Mouse (Mus musculus) limb, embryonic 11.5 days (tissue): ENCODE data around the gene Tmem161a. TPM values are rescaled to one million over a fixed set of nuclear protein-coding genes. Genes with fewer than 3 reads are reported as not detected.

Experiments used
- ATAC-seq: fragments of 200-750 bp; cut with Nextera tagmentation; 2 replicates; pipeline ENCODE4 v1.8.0; 2017; ENCODE audit warnings: low read depth; ENCODE audit not compliant: insufficient number of reproducible peaks, low FRiP score, low TSS enrichment
- DNase-seq: peaks from one replicate; pipeline ENCODE4 v3.0.0-alpha.2; 2015; ENCODE audit warnings: low spot score
- H3K27ac ChIP-seq: fragments of 300-500 bp; sonication (generic); replicated peaks from 2 replicates; pipeline ENCODE4 v1.5.1; 2014; ENCODE audit warnings: low read depth, mild to moderate bottlenecking, low read length
- H3K27me3 ChIP-seq: fragments of 300-500 bp; sonication (generic); 2 replicates; pipeline ENCODE4 v1.6.1; 2014; ENCODE audit warnings: mild to moderate bottlenecking, low read length, mixed read lengths; ENCODE audit not compliant: control insufficient read depth, insufficient read depth
- H3K36me3 ChIP-seq: fragments of 300-500 bp; sonication (generic); 2 replicates; pipeline ENCODE4 v1.6.1; 2014; ENCODE audit warnings: mild to moderate bottlenecking, low read length, moderate library complexity, mixed read lengths; ENCODE audit not compliant: control insufficient read depth, insufficient read depth
- H3K4me1 ChIP-seq: fragments of 300-500 bp; sonication (generic); 2 replicates; pipeline ENCODE4 v1.6.1; 2014; ENCODE audit warnings: low read length, mixed read lengths; ENCODE audit not compliant: control insufficient read depth, insufficient read depth
- H3K4me2 ChIP-seq: fragments of 300-500 bp; sonication (generic); 2 replicates; pipeline ENCODE4 v1.6.1; 2014; ENCODE audit warnings: low read depth, mild to moderate bottlenecking, moderate library complexity; ENCODE audit not compliant: severe bottlenecking
- H3K4me3 ChIP-seq: fragments of 300-500 bp; sonication (generic); 2 replicates; pipeline ENCODE4 v1.5.1; 2014; ENCODE audit warnings: low read depth, low read length
- H3K9ac ChIP-seq: fragments of 300-500 bp; sonication (generic); 2 replicates; pipeline ENCODE4 v1.6.1; 2014; ENCODE audit warnings: mild to moderate bottlenecking, low read length
- H3K9me3 ChIP-seq: fragments of 300-500 bp; sonication (generic); 2 replicates; pipeline ENCODE4 v1.6.1; 2016; ENCODE audit warnings: low read length; ENCODE audit not compliant: control insufficient read depth
- WGBS: fragments of 180-500 bp; shearing (Covaris S2); extraction: QIAGEN DNeasy Blood & Tissue Kit; methylation state at CpG from one replicate; pipeline ENCODE4 v1.1.7; 2014; 5-methylcytosine and 5-hydroxymethylcytosine counted together
- polyA plus RNA-seq: library from polyadenylated mRNA; unstranded; fragments of >200 nt; fragmentation: Nextera tagmentation; extraction: Ambion mirVana; gene quantifications from 2 replicates; pipeline ENCODE4 v1.2.1, GENCODE M21; 2014

Tmem161a gene
- polyA plus RNA-seq, 1 experiment from 2014 or later: 43.5 TPM

- Histone ChIP-seq H3K9me3 (no peaks in the 10 kb centered on the region), H3K4me2 (no peak overlapping the region), H3K4me3 (no peak overlapping the region), H3K27ac (no peak overlapping the region), H3K4me1 (peaks cover 10% of the 10 kb centered on the region), H3K9ac (no peak overlapping the region), H3K27me3 (no peaks in the 10 kb centered on the region), H3K36me3 (peaks cover 8% of the 10 kb centered on the region; the same call in 1 of the 2 replicates)
- DNase-seq (no peak), ATAC-seq (no peak)
- 95% methylated on average over 9 of the region's 9 CpGs for WGBS
Measured at GRCm38 (mm10) chr8:70134931-70135330, 37.2 kb upstream of the Tmem161a start.

GRCm38 (mm10) chr8:70136591-70136990, 35.6 kb upstream of the Tmem161a start:
- H3K9me3 ChIP-seq: no peaks in the 10 kb centered on the region
- H3K4me3 ChIP-seq: no peak overlapping the region
- H3K9ac ChIP-seq: no peak overlapping the region
- DNase-seq (no peak), ATAC-seq (no peak)
- H3K4me1 ChIP-seq: peaks cover 15% of the 10 kb centered on the region
- no peaks in the 10 kb centered on the region for H3K27me3 ChIP-seq
- H3K4me2 ChIP-seq: no peak overlapping the region
- H3K36me3 ChIP-seq: peaks cover 8% of the 10 kb centered on the region; the same call in 1 of the 2 replicates
- H3K27ac ChIP-seq: no peak overlapping the region
- 83% methylated on average over 4 of the region's 4 CpGs for WGBS

GRCm38 (mm10) chr8:70137890-70138289, 34.3 kb upstream of the Tmem161a start:
- WGBS: 83% methylated on average over 4 of the region's 4 CpGs
- Histone ChIP-seq H3K27ac (no peak overlapping the region), H3K4me2 (peak overlapping the region; percentile 60), H3K4me3 (peak overlapping the region; percentile 75; the same call in 1 of the 2 replicates), H3K27me3 (no peaks in the 10 kb centered on the region), H3K9ac (no peak overlapping the region), H3K9me3 (no peaks in the 10 kb centered on the region), H3K36me3 (peaks cover 8% of the 10 kb centered on the region), H3K4me1 (peaks cover 13% of the 10 kb centered on the region)
- ATAC-seq (no peak), DNase-seq (no peak)

GRCm38 (mm10) chr8:70139026-70139857, 32.9 kb upstream of the Tmem161a start, which contains the start of the genes Rfxank, Borcs8 and Mef2b:
TSS of gene Rfxank (minus strand) at chr8:70139154.
TSS of gene Borcs8 (plus strand) at chr8:70139499.
TSS of gene Mef2b (plus strand) at chr8:70139711.
- Histone ChIP-seq H3K36me3 (peaks cover 5% of the 10 kb centered on the region), H3K9me3 (no peaks in the 10 kb centered on the region), H3K27ac (peak within 1 kb of the TSS; percentile 71; the same call in 1 of the 2 replicates), H3K9ac (peak within 1 kb of the TSS; percentile 82), H3K4me1 (peaks cover 13% of the 10 kb centered on the region), H3K27me3 (no peaks in the 10 kb centered on the region), H3K4me3 (peak within 1 kb of the TSS; percentile 75), H3K4me2 (peak within 1 kb of the TSS; percentile 79)
- peak; percentile 95 for ATAC-seq
- peak; percentile 99 for DNase-seq
- WGBS: under 1% methylated on average over 46 of the region's 46 CpGs

GRCm38 (mm10) chr8:70139981-70140380, 32.2 kb upstream of the Tmem161a start:
- WGBS: 11% methylated on average over 9 of the region's 9 CpGs
- peak overlapping the region; percentile 82 for H3K9ac ChIP-seq
- no peak for ATAC-seq
- peak overlapping the region; percentile 75 for H3K4me3 ChIP-seq
- peaks cover 13% of the 10 kb centered on the region for H3K4me1 ChIP-seq
- H3K36me3 ChIP-seq: peaks cover 7% of the 10 kb centered on the region
- no peaks in the 10 kb centered on the region for H3K27me3 ChIP-seq
- H3K27ac ChIP-seq: peak overlapping the region; percentile 71; the same call in 1 of the 2 replicates
- no peaks in the 10 kb centered on the region for H3K9me3 ChIP-seq
- no peak for DNase-seq
- peak overlapping the region; percentile 79 for H3K4me2 ChIP-seq

GRCm38 (mm10) chr8:70147678-70148607, 24.2 kb upstream of the Tmem161a start:
- no peak for ATAC-seq
- H3K4me3 ChIP-seq: no peak overlapping the region
- DNase-seq: no peak
- no peak overlapping the region for H3K27ac ChIP-seq
- H3K4me2 ChIP-seq: no peak overlapping the region
- WGBS: 83% methylated on average over 7 of the region's 7 CpGs
- H3K36me3 ChIP-seq: peaks cover 10% of the 10 kb centered on the region
- H3K27me3 ChIP-seq: 0 out of 2 replicates have a peak, but pooled peaks cover 2% of the 10 kb centered on the region
- H3K9me3 ChIP-seq: no peaks in the 10 kb centered on the region
- H3K4me1 ChIP-seq: peaks cover 7% of the 10 kb centered on the region
- no peak overlapping the region for H3K9ac ChIP-seq

- H3K27ac ChIP-seq: no peak overlapping the region
- ATAC-seq (peak; percentile 47; the same call in 1 of the 2 replicates), DNase-seq (peak; percentile 41)
- H3K9ac ChIP-seq: peak overlapping the region; percentile 7; the same call in 1 of the 2 replicates
- H3K27me3 ChIP-seq: 0 out of 2 replicates have a peak, but pooled peaks cover 2% of the 10 kb centered on the region
- H3K4me2 ChIP-seq: no peak overlapping the region
- H3K4me1 ChIP-seq: peaks cover 7% of the 10 kb centered on the region
- no peaks in the 10 kb centered on the region for H3K9me3 ChIP-seq
- 16% methylated on average over 13 of the region's 13 CpGs for WGBS
- H3K36me3 ChIP-seq: peaks cover under 1% of the 10 kb centered on the region
- H3K4me3 ChIP-seq: no peak overlapping the region
Measured at GRCm38 (mm10) chr8:70150158-70150557, 22.0 kb upstream of the Tmem161a start.
